Mouse (Mus musculus) neutrophil, adult 65 days (primary cell): ENCODE data around the gene Irs1. TPM values are rescaled to one million over a fixed set of nuclear protein-coding genes. Genes with fewer than 3 reads are reported as not detected.

Experiments used
- total RNA-seq: library from RNA; stranded (reverse); gene quantifications from 2 replicates; pipeline ENCODE4 v1.2.4, GENCODE M21; 2023

The Irs1 gene
- total RNA-seq, result 0.06 and 0.16 TPM in 2 replicates

DNA sequence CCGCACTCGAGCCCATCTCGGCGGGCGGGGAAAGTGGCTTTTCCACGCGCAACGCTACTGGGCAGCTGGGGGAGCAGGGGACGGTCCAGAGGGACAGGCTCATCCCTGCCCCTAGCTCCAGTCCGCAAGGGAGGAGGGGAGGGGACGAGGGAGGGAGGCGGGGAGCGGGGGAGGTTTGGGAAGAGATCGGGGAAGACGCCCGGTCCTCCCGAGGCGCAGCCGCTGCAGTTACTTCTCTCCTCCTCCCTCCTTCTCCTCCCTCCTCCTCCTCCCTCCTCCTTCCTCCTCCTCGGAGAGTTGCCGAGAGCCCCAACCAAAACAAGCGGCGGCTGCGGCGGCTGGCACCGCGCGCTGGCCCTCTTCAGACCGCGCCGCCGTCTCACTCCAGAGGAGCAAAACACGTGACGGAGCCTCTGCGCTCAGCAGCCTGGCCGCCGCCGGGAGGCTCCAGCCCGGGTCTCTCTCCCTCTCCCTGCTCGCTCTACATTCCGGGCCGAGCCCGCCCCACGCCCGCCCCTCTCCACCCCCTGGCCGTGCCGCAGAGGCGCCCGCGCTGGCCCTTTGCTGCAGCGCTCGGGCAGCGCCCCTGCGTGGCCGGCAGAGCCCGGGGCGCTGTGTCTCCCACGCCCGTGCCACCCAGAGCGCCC is at the start of gene Irs1:
Gene Irs1, minus strand, starts transcription at position 266 of the 647 bp plus-strand sequence.

DNA sequence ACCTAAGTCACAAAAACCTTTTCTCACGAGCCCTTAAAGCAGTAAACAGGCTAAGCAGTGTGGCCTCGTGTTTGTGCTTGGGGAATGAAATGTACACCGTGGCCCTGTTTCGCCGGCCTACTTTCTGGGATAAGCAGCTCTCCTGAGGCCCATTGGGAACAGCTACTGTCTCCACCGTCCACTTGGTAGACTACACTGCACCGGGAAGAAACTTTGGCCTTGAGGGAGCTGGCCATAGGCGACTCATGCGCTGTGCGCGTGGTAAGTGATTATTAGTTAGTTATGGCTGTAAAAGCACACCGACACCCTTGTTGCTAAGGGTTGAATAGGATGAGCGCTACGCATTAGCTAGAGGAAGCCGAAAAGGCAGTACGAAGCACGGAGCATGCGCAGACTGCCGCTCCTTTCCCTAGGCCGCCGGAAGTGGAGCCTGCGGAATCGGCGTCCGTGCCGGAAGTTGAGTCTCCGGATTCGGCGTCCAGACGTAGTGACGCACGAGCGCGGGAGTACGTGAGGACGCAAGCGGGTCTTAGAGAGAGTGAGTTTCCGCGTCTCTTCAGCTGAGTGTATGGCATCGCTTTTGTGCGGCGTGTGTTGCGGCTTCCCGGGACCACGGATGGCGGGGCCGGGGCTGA is 25.0 kb upstream of the Irs1 start, which contains the start of gene Rhbdd1:
Gene Rhbdd1, plus strand, starts transcription at position 342 of the 635 bp plus-strand sequence.

DNA sequence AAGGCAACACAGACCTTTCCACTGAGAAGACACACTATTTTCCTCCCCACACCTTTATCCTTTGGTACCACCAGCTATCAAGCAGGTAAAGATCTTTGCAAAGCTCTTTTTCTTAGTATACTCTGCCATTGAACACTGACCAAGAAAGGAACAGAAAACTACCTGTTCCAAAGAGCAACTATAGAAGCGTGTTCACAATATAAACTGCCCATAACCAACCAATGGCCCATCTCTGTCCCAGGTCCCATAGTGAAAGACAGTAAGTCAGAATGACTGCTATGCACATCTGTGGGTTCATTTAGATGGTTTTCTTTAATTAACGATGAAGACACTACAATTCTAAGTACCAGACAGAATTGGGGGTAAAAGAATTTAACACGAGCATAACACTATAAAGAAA is 58.4 kb downstream of the Irs1 start, which contains the start of gene Gm9747:
Gene Gm9747, plus strand, starts transcription at position 301 of the 400 bp plus-strand sequence.

Other genes with a start within 250 kb of the Irs1 start
- gene Gm9747, start 58.3 kb downstream of the Irs1 start, total RNA-seq, result not detected in 2 replicates
- 25.5 and 26.0 TPM in 2 replicates for gene Rhbdd1, start 25.0 kb upstream of the Irs1 start, total RNA-seq